16 mouse cellular contexts compared by ENCODE assay signal in genomic region chr13:104963716-104964115, GRCm38 (mm10).
"Had no signal": no experiment of that assay in that cellular context is flagged by ENCODE, and none has a peak within 500 bp of the region (broad histone marks: within the 10 kb centered on the region; RNA-seq: fewer than 3 reads in every experiment).

No protein-coding gene starts in this region.

- H3K27ac ChIP-seq: lung, embryonic 15.5 days; macrophage; midbrain, embryonic 12.5 days; neural tube, embryonic 12.5 days; stomach, embryonic 15.5 days; stomach, postnatal 0 days had no signal

- H3K27me3 ChIP-seq: lung, embryonic 15.5 days; midbrain, embryonic 12.5 days; neural tube, embryonic 12.5 days; stomach, embryonic 15.5 days had no signal

- H3K36me3 ChIP-seq: lung, embryonic 15.5 days; midbrain, embryonic 12.5 days; neural tube, embryonic 12.5 days; stomach, embryonic 15.5 days had no signal

- H3K4me2 ChIP-seq: lung, embryonic 15.5 days; midbrain, embryonic 12.5 days; neural tube, embryonic 12.5 days; stomach, embryonic 15.5 days had no signal

- ATAC-seq: lung, postnatal 0 days had no signal

- H3K4me1 ChIP-seq: lung, embryonic 15.5 days; megakaryocyte, embryonic 14.5 days; midbrain, embryonic 12.5 days; neural tube, embryonic 12.5 days; stomach, embryonic 15.5 days had no signal

- DNase-seq: lung, adult 2 months; lung, postnatal 14 days; lung, postnatal 36 days; midbrain, embryonic 14.5 days; right cerebral cortex, postnatal 14 days; thymus, adult 2 months; thymus, postnatal 25 days; thymus, postnatal 4 days had no signal

- H3K4me3 ChIP-seq: lung, embryonic 15.5 days; megakaryocyte, embryonic 14.5 days; midbrain, embryonic 12.5 days; neural tube, embryonic 12.5 days; stomach, embryonic 15.5 days had no signal

- H3K9ac ChIP-seq: lung, embryonic 15.5 days; midbrain, embryonic 12.5 days; neural tube, embryonic 12.5 days; stomach, embryonic 15.5 days had no signal

- H3K9me3 ChIP-seq: lung, embryonic 15.5 days; midbrain, embryonic 12.5 days; neural tube, embryonic 12.5 days; stomach, embryonic 15.5 days had no signal
